Mouse (Mus musculus) liver, postnatal 0 days (tissue): ENCODE data around the gene Tln2. TPM values are rescaled to one million over a fixed set of nuclear protein-coding genes. Genes with fewer than 3 reads are reported as not detected.

Experiments used
- ATAC-seq: fragments of 200-750 bp; cut with Nextera tagmentation; 2 replicates; pipeline ENCODE4 v1.8.0; 2017; ENCODE audit warnings: mild to moderate bottlenecking, moderate library complexity
- DNase-seq: peaks from one replicate; pipeline ENCODE4 v3.0.0-alpha.2; 2016
- H3K27ac ChIP-seq: fragments of 300-500 bp; sonication (generic); 2 replicates; pipeline ENCODE4 v1.5.1; 2014; ENCODE audit warnings: antibody characterized with exemption, moderate library complexity, mild to moderate bottlenecking, low read depth
- H3K27me3 ChIP-seq: fragments of 300-500 bp; sonication (generic); 2 replicates; pipeline ENCODE4 v1.6.1; 2014; ENCODE audit warnings: low read length, control low read depth, mixed read lengths; ENCODE audit not compliant: insufficient read depth
- H3K36me3 ChIP-seq: fragments of 300-500 bp; sonication (generic); replicated peaks from 2 replicates; pipeline ENCODE4 v1.6.1; 2014; ENCODE audit warnings: mild to moderate bottlenecking, control low read depth, low read length, moderate library complexity, mixed read lengths; ENCODE audit not compliant: insufficient read depth
- H3K4me1 ChIP-seq: fragments of 300-500 bp; sonication (generic); 2 replicates; pipeline ENCODE4 v1.6.1; 2014; ENCODE audit warnings: antibody characterized with exemption, mild to moderate bottlenecking, control low read depth; ENCODE audit not compliant: insufficient read depth
- H3K4me2 ChIP-seq: fragments of 300-500 bp; sonication (generic); 2 replicates; pipeline ENCODE4 v1.6.1; 2014; ENCODE audit warnings: low read depth, mild to moderate bottlenecking, low read length, moderate library complexity, mixed read lengths
- H3K4me3 ChIP-seq: fragments of 300-500 bp; sonication (generic); 2 replicates; pipeline ENCODE4 v1.5.1; 2014; ENCODE audit warnings: low read depth, low read length
- H3K9ac ChIP-seq: fragments of 300-500 bp; sonication (generic); replicated peaks from 2 replicates; pipeline ENCODE4 v1.6.1; 2014; ENCODE audit warnings: mild to moderate bottlenecking, moderate library complexity
- H3K9me3 ChIP-seq: fragments of 300-500 bp; sonication (generic); 2 replicates; pipeline ENCODE4 v1.6.1; 2016; ENCODE audit warnings: mild to moderate bottlenecking, control low read depth, low read length, mixed read lengths
- CTCF ChIP-seq: sonication (generic); IDR thresholded peaks from 2 replicates; pipeline ENCODE4 v1.5.1; 2016; ENCODE audit warnings: antibody characterized with exemption, low read depth
- EP300 ChIP-seq: IDR thresholded peaks from 2 replicates; pipeline ENCODE4 v1.6.1; 2016; ENCODE audit warnings: antibody characterized with exemption, low read depth, mild to moderate bottlenecking
- WGBS: fragments of 180-500 bp; shearing (Covaris S2); extraction: QIAGEN DNeasy Blood & Tissue Kit; methylation state at CpG from one replicate; pipeline ENCODE4 v1.1.7; 2014; ENCODE audit not compliant: insufficient replicate concordance; 5-methylcytosine and 5-hydroxymethylcytosine counted together
- polyA plus RNA-seq: library from polyadenylated mRNA; unstranded; fragments of >200 nt; fragmentation: Nextera tagmentation; extraction: Ambion mirVana; gene quantifications from 2 replicates; pipeline ENCODE4 v1.2.1, GENCODE M21; 2015

Tln2 gene
- polyA plus RNA-seq, 1 experiment from 2014 or later: 3.5 TPM

- ATAC-seq (peak; percentile 67), DNase-seq (no peak)
- no peak overlapping the region for H3K27ac ChIP-seq
- H3K36me3 ChIP-seq: no peaks in the 10 kb centered on the region
- no peaks in the 10 kb centered on the region for H3K4me1 ChIP-seq
- H3K27me3 ChIP-seq: no peaks in the 10 kb centered on the region
- H3K4me2 ChIP-seq: no peak overlapping the region
- no peak overlapping the region for H3K4me3 ChIP-seq
- no peak overlapping the region for H3K9ac ChIP-seq
- no peaks in the 10 kb centered on the region for H3K9me3 ChIP-seq
- TF ChIP-seq CTCF: no peak
- TF ChIP-seq EP300: no peak
- 36% methylated on average over 13 of the region's 13 CpGs for WGBS
Measured at GRCm38 (mm10) chr9:67260835-67261599, 298.5 kb downstream of the Tln2 start.

- H3K27me3 ChIP-seq: no peaks in the 10 kb centered on the region
- no peak overlapping the region for H3K27ac ChIP-seq
- no peak for TF ChIP-seq EP300
- no peak for TF ChIP-seq CTCF
- H3K36me3 ChIP-seq: no peaks in the 10 kb centered on the region
- ATAC-seq: no peak
- 60% methylated on average over 2 of the region's 2 CpGs for WGBS
- H3K4me1 ChIP-seq: no peaks in the 10 kb centered on the region
- H3K9ac ChIP-seq: no peak overlapping the region
- H3K4me3 ChIP-seq: no peak overlapping the region
- DNase-seq: no peak
- no peaks in the 10 kb centered on the region for H3K9me3 ChIP-seq
- no peak overlapping the region for H3K4me2 ChIP-seq
Measured at GRCm38 (mm10) chr9:67250141-67250540, 309.4 kb downstream of the Tln2 start.

- ATAC-seq (no peak), DNase-seq (no peak)
- H3K9me3 ChIP-seq: no peaks in the 10 kb centered on the region
- H3K9ac ChIP-seq: no peak overlapping the region
- H3K4me3 ChIP-seq: no peak overlapping the region
- no peak overlapping the region for H3K27ac ChIP-seq
- no peaks in the 10 kb centered on the region for H3K4me1 ChIP-seq
- H3K4me2 ChIP-seq: no peak overlapping the region
- no peaks in the 10 kb centered on the region for H3K36me3 ChIP-seq
- H3K27me3 ChIP-seq: no peaks in the 10 kb centered on the region
- TF ChIP-seq CTCF (no peak), EP300 (no peak)
- 81% methylated on average over 10 of the region's 10 CpGs for WGBS
Measured at GRCm38 (mm10) chr9:67247365-67247950, 312.0 kb downstream of the Tln2 start.

GRCm38 (mm10) chr9:67245265-67245664, 314.2 kb downstream of the Tln2 start:
- peaks cover 4% of the 10 kb centered on the region; the same call in 1 of the 2 replicates for H3K4me1 ChIP-seq
- no peaks in the 10 kb centered on the region for H3K9me3 ChIP-seq
- TF ChIP-seq EP300: no peak
- peak; percentile 54 for TF ChIP-seq CTCF
- no peak overlapping the region for H3K27ac ChIP-seq
- no peak overlapping the region for H3K4me3 ChIP-seq
- H3K9ac ChIP-seq: no peak overlapping the region
- 88% methylated on average over 2 of the region's 2 CpGs for WGBS
- ATAC-seq (no peak), DNase-seq (no peak)
- no peaks in the 10 kb centered on the region for H3K27me3 ChIP-seq
- H3K4me2 ChIP-seq: no peak overlapping the region
- H3K36me3 ChIP-seq: no peaks in the 10 kb centered on the region

- H3K4me2 ChIP-seq: no peak overlapping the region
- ATAC-seq (no peak), DNase-seq (no peak)
- H3K9ac ChIP-seq: no peak overlapping the region
- H3K36me3 ChIP-seq: no peaks in the 10 kb centered on the region
- TF ChIP-seq CTCF (no peak), EP300 (no peak)
- 72% methylated on average over 5 of the region's 5 CpGs for whole genome bisulfite sequencing
- no peaks in the 10 kb centered on the region for H3K27me3 ChIP-seq
- H3K4me3 ChIP-seq: no peak overlapping the region
- no peaks in the 10 kb centered on the region for H3K9me3 ChIP-seq
- H3K4me1 ChIP-seq: peaks cover 8% of the 10 kb centered on the region; the same call in 1 of the 2 replicates
- H3K27ac ChIP-seq: no peak overlapping the region
Measured at GRCm38 (mm10) chr9:67241683-67242082, 317.8 kb downstream of the Tln2 start.

- no peak overlapping the region for H3K9ac ChIP-seq
- ATAC-seq: peak; percentile 58; the same call in 1 of the 2 replicates
- no peak overlapping the region for H3K27ac ChIP-seq
- no peaks in the 10 kb centered on the region for H3K27me3 ChIP-seq
- TF ChIP-seq CTCF (no peak), EP300 (no peak)
- H3K4me2 ChIP-seq: no peak overlapping the region
- 71% methylated on average over 9 of the region's 9 CpGs for WGBS
- peak; percentile 52 for DNase-seq
- H3K9me3 ChIP-seq: no peaks in the 10 kb centered on the region
- H3K36me3 ChIP-seq: no peaks in the 10 kb centered on the region
- H3K4me1 ChIP-seq: peaks cover 14% of the 10 kb centered on the region
- H3K4me3 ChIP-seq: no peak overlapping the region
Measured at GRCm38 (mm10) chr9:67240456-67240855, 319.0 kb downstream of the Tln2 start.
